Mouse (Mus musculus): ENCODE results near the gene Ahcy.
A peak's percentile ranks its signal among the peaks of the same experiment; 100 is the strongest.
"Not testable (repeated sequence)": the region's sequence is repeated elsewhere in the genome, so short reads cannot be mapped to it uniquely, and the experiment has no call there.

Gene Ahcy

GRCm38 (mm10) chr2:155074766-155075330, 551 bp upstream of the Ahcy start:
- peak; percentile 31 to 42 for DNase-seq (ENCODE audit: low spot score in 2 of 2)

- DNase-seq (ENCODE audit: low spot score in 2 of 2): no peak
These were observed 950 bp downstream of the Ahcy start for GRCm38 (mm10) chr2:155073347-155073746.

- no peak for DNase-seq (ENCODE audit: low spot score in 2 of 2)
These were observed 1.7 kb downstream of the Ahcy start for GRCm38 (mm10) chr2:155072353-155073145.

GRCm38 (mm10) chr2:155071027-155071426, 3.3 kb downstream of the Ahcy start:
- no peak for DNase-seq (ENCODE audit: low spot score in 2 of 2)

GRCm38 (mm10) chr2:155057361-155057760, 16.9 kb downstream of the Ahcy start:
- DNase-seq (ENCODE audit: low spot score in 2 of 2): no peak

- DNase-seq (ENCODE audit: low spot score in 2 of 2): no peak
These were observed 18.2 kb downstream of the Ahcy start for GRCm38 (mm10) chr2:155056076-155056578.

GRCm38 (mm10) chr2:155054672-155055071, 19.6 kb downstream of the Ahcy start:
- no peak for DNase-seq (ENCODE audit: low spot score in 2 of 2)

- DNase-seq (ENCODE audit: low spot score in 2 of 2): not testable (repeated sequence)
These were observed 20.8 kb downstream of the Ahcy start for GRCm38 (mm10) chr2:155053512-155053911.

GRCm38 (mm10) chr2:155052681-155053080, 21.6 kb downstream of the Ahcy start:
- DNase-seq (ENCODE audit: low spot score in 2 of 2): no peak

- no peak for DNase-seq (ENCODE audit: low spot score in 2 of 2)
These were observed 22.5 kb downstream of the Ahcy start for GRCm38 (mm10) chr2:155051622-155052351.

- peak; percentile 97 to 98 for DNase-seq (ENCODE audit: low spot score in 2 of 2)
These were observed 23.6 kb downstream of the Ahcy start for GRCm38 (mm10) chr2:155050504-155051236.

- no peak for DNase-seq (ENCODE audit: low spot score in 2 of 2)
These were observed 24.2 kb downstream of the Ahcy start for GRCm38 (mm10) chr2:155050108-155050503.

- no peak for DNase-seq (ENCODE audit: low spot score in 2 of 2)
These were observed 26.7 kb downstream of the Ahcy start for GRCm38 (mm10) chr2:155047452-155048178.

GRCm38 (mm10) chr2:155046803-155047202, 27.5 kb downstream of the Ahcy start:
- no peak for DNase-seq (ENCODE audit: low spot score in 2 of 2)

- DNase-seq (ENCODE audit: low spot score in 2 of 2): no peak
These were observed 29.2 kb downstream of the Ahcy start for GRCm38 (mm10) chr2:155045075-155045474.

- DNase-seq (ENCODE audit: low spot score in 2 of 2): no peak
These were observed 29.8 kb downstream of the Ahcy start for GRCm38 (mm10) chr2:155044542-155044941.

GRCm38 (mm10) chr2:155039956-155040355, 34.3 kb downstream of the Ahcy start:
- no peak for DNase-seq (ENCODE audit: low spot score in 2 of 2)

- DNase-seq (ENCODE audit: low spot score in 2 of 2): no peak
These were observed 41.2 kb downstream of the Ahcy start for GRCm38 (mm10) chr2:155032938-155033710.

- DNase-seq (ENCODE audit: low spot score in 2 of 2): no peak
These were observed 43.5 kb downstream of the Ahcy start for GRCm38 (mm10) chr2:155030831-155031230.

- DNase-seq (ENCODE audit: low spot score in 2 of 2): not testable (repeated sequence)
These were observed 54.0 kb downstream of the Ahcy start for GRCm38 (mm10) chr2:155020247-155020826.

Data from right cerebral cortex, postnatal 10 days (tissue).